Mouse (Mus musculus): ENCODE measurements around the gene Gm10300. TPM values are rescaled to one million over a fixed set of nuclear protein-coding genes. Genes with fewer than 3 reads are reported as not detected.

The Gm10300 gene
- 0.02 TPM for polyA plus RNA-seq (2012; fragmentation: generic; extraction: Trizol)

DNA sequence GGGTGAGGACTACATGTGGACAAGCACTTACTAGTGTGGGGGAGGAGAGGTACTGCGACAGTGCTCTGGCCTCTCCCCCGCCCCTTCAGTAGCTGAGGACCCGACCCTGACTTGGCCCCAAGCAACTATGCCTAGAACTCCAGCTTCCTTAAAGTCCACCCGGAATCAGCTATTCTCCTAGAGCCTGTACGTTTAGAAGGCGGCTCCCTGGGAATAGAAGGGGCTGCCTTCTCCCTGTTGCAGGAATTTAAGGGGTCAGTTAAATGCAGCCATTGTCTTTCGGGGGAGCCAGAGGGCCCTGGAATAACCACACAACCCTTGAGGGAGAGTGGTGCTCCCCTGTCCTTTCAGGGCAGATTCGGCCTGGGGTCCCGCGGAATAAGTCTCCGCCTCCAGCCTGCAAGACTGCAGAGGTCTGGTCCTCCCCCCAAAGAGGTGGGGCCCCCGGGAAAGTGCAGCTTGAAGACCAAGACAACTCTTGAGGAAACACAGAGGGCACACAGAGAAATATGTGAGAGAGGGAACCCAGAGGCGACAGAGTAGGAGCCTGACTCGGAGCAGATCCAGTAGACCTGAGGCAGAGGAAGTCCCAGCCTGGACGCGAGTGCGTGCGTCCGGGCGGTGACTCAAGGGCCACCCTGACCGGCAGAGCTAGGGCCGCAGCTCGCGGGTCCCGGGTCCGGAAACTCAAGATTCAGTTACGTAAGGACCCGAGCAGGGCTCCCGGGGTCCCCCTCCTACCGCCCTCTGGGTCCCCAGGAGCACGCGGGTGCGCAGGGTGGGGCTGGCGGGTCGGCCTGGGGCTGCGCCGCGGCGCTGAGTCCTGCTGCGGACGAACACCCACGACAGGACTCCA lies at the start of gene Gm10300:
Gene Gm10300 (plus strand): TSS at position 621 of the 856 bp plus-strand sequence.
- no peak for TF ChIP-seq USF1 (IDR thresholded peaks at IDR 0.05; ENCODE audit: low read depth)
- no peak for TF ChIP-seq MYOD1 (IDR thresholded peaks at IDR 0.05; ENCODE audit: control insufficient read depth in 1 of 3, insufficient read length in 2 of 3, low read depth in 2 of 3)
- no peak for TF ChIP-seq CEBPB (IDR thresholded peaks at IDR 0.05; ENCODE audit: insufficient read depth, poor library complexity, severe bottlenecking)
- no peak for TF ChIP-seq E2F4 (IDR thresholded peaks at IDR 0.05; ENCODE audit: insufficient read depth)
- no peak for TF ChIP-seq MYOG (IDR thresholded peaks at IDR 0.05; ENCODE audit: control insufficient read depth in 1 of 3, insufficient read depth in 1 of 3, insufficient read length in 2 of 3, low read depth in 2 of 3)
- no peak for TF ChIP-seq TCF3 (IDR thresholded peaks at IDR 0.05; ENCODE audit: insufficient read length, low read depth)
- no peak for TF ChIP-seq POLR2AphosphoS2 (IDR thresholded peaks at IDR 0.05; ENCODE audit: insufficient read length, low read depth)
- TF ChIP-seq POLR2A (IDR thresholded peaks at IDR 0.05; ENCODE audit: insufficient read length, low read depth), result no peak
- TF ChIP-seq TCF12 (IDR thresholded peaks at IDR 0.05; ENCODE audit: insufficient read depth, poor library complexity, severe bottlenecking), result no peak
- no peak for TF ChIP-seq SRF (IDR thresholded peaks at IDR 0.05; ENCODE audit: control insufficient read depth, insufficient read length, low read depth)
- no peak for TF ChIP-seq REST (IDR thresholded peaks at IDR 0.05; ENCODE audit: insufficient read depth, insufficient read length)
- TF ChIP-seq MAX (IDR thresholded peaks at IDR 0.05; ENCODE audit: low read depth), result no peak
- H3K27me3 ChIP-seq (ENCODE audit: control insufficient read depth, insufficient read depth, insufficient read length), result no peaks in the 10 kb centered on the region
- no peaks in the 10 kb centered on the region for H3K36me3 ChIP-seq (ENCODE audit: control insufficient read depth, insufficient read depth)
- peak within 1 kb of the TSS; percentile 44 for H3K4me3 ChIP-seq
- H3ac ChIP-seq (ENCODE audit: control insufficient read depth, insufficient read length), result peak within 1 kb of the TSS; percentile 34
- H3K79me2 ChIP-seq (ENCODE audit: control insufficient read depth, insufficient read depth), result no peaks in the 10 kb centered on the region
- peak within 1 kb of the TSS; percentile 92 for H3K4me2 ChIP-seq (ENCODE audit: low read depth)

DNA sequence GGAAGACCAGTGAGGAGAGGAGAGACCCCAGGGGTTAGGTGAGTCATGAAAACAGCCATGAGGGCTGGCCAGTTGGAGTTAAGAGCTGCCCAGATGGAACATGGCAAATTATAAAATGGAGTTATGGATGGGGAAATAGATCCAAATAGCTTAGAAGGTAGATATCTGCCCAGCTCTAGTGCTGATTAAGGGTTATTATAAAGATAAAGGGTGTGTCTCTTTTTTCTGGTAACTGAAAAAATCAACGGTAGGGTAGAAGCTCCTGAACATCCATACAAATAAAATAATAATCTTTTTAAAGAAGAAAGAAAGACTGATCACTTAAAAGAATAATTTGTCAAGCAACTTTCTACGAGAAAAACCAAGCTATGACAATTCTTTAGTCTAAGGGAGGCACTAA lies 49.2 kb upstream of the Gm10300 start:
- TF ChIP-seq REST (IDR thresholded peaks at IDR 0.05; ENCODE audit: insufficient read depth, insufficient read length) (no peak), POLR2A (IDR thresholded peaks at IDR 0.05; ENCODE audit: insufficient read length, low read depth) (no peak), TCF12 (IDR thresholded peaks at IDR 0.05; ENCODE audit: insufficient read depth, poor library complexity, severe bottlenecking) (no peak), MYOD1 (IDR thresholded peaks at IDR 0.05; ENCODE audit: control insufficient read depth in 1 of 3, insufficient read length in 2 of 3, low read depth in 2 of 3) (no peak), TCF3 (IDR thresholded peaks at IDR 0.05; ENCODE audit: insufficient read length, low read depth) (no peak), SRF (IDR thresholded peaks at IDR 0.05; ENCODE audit: control insufficient read depth, insufficient read length, low read depth) (no peak), CEBPB (IDR thresholded peaks at IDR 0.05; ENCODE audit: insufficient read depth, poor library complexity, severe bottlenecking) (no peak)
- no peak overlapping the region for H3K4me3 ChIP-seq
- no peak overlapping the region for H3K4me2 ChIP-seq (ENCODE audit: low read depth)
- no peaks in the 10 kb centered on the region for H3K27me3 ChIP-seq (ENCODE audit: control insufficient read depth, insufficient read depth, insufficient read length)
- H3K79me2 ChIP-seq (ENCODE audit: control insufficient read depth, insufficient read depth), result no peaks in the 10 kb centered on the region
- no peaks in the 10 kb centered on the region for H3K36me3 ChIP-seq (ENCODE audit: control insufficient read depth, insufficient read depth)
- H3ac ChIP-seq (ENCODE audit: control insufficient read depth, insufficient read length), result no peak overlapping the region

DNA sequence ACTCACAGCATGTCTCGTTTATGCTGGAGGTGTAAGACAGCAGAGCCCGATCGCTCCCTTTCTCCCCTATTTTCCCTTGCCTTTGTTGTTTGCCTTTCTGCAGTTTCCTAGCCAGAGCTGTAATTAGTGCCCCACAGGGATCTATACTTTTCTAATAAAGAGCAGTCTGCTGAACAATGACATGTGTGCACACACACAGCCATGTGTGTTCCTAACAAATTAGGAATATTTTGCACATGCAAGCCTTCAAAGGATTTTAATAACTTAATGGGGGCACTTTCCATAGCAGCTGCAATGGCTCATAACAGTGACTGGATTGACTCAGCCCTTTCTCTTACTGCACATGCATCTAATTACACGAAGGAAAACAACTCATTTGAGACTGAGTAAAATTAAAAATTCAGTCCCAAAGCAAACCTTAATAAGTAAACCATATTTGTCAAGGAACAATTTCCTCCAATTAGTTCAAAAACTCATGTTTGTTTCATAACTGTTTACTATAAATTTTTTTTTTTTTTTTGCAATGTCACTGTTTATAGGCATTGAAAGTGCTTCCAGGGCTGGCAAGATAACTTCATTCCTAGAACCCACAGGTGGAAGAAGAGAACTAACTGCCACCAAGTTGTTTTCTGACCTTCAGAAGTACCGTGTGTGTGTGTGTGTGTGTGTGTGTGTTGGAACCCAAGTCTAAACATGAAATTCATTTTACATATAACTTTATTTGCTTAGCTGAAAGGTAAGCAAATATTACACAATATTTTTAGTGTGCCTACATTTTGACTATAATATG lies 48.6 kb upstream of the Gm10300 start:
- Histone ChIP-seq H3K4me2 (ENCODE audit: low read depth) (no peak overlapping the region), H3K36me3 (ENCODE audit: control insufficient read depth, insufficient read depth) (no peaks in the 10 kb centered on the region), H3K27me3 (ENCODE audit: control insufficient read depth, insufficient read depth, insufficient read length) (no peaks in the 10 kb centered on the region), H3K4me3 (no peak overlapping the region), H3ac (ENCODE audit: control insufficient read depth, insufficient read length) (no peak overlapping the region), H3K79me2 (ENCODE audit: control insufficient read depth, insufficient read depth) (no peaks in the 10 kb centered on the region)
- TF ChIP-seq CEBPB (IDR thresholded peaks at IDR 0.05; ENCODE audit: insufficient read depth, poor library complexity, severe bottlenecking) (no peak), MAX (IDR thresholded peaks at IDR 0.05; ENCODE audit: low read depth) (no peak), USF1 (IDR thresholded peaks at IDR 0.05; ENCODE audit: low read depth) (no peak), MYOG (IDR thresholded peaks at IDR 0.05; ENCODE audit: control insufficient read depth in 1 of 3, insufficient read depth in 1 of 3, insufficient read length in 2 of 3, low read depth in 2 of 3) (no peak), E2F4 (IDR thresholded peaks at IDR 0.05; ENCODE audit: insufficient read depth) (no peak), POLR2AphosphoS2 (IDR thresholded peaks at IDR 0.05; ENCODE audit: insufficient read length, low read depth) (no peak), SRF (IDR thresholded peaks at IDR 0.05; ENCODE audit: control insufficient read depth, insufficient read length, low read depth) (no peak), REST (IDR thresholded peaks at IDR 0.05; ENCODE audit: insufficient read depth, insufficient read length) (no peak), TCF3 (IDR thresholded peaks at IDR 0.05; ENCODE audit: insufficient read length, low read depth) (no peak), TCF12 (IDR thresholded peaks at IDR 0.05; ENCODE audit: insufficient read depth, poor library complexity, severe bottlenecking) (no peak), MYOD1 (IDR thresholded peaks at IDR 0.05; ENCODE audit: control insufficient read depth in 1 of 3, insufficient read length in 2 of 3, low read depth in 2 of 3) (no peak), POLR2A (IDR thresholded peaks at IDR 0.05; ENCODE audit: insufficient read length, low read depth) (no peak)

GRCm38 (mm10) chr4:132027167-132027566 lies 47.3 kb upstream of the Gm10300 start:
- no peaks in the 10 kb centered on the region for H3K79me2 ChIP-seq (ENCODE audit: control insufficient read depth, insufficient read depth)
- H3K27me3 ChIP-seq (ENCODE audit: control insufficient read depth, insufficient read depth, insufficient read length), result no peaks in the 10 kb centered on the region
- TF ChIP-seq REST (IDR thresholded peaks at IDR 0.05; ENCODE audit: insufficient read depth, insufficient read length), result no peak
- no peak for TF ChIP-seq CEBPB (IDR thresholded peaks at IDR 0.05; ENCODE audit: insufficient read depth, poor library complexity, severe bottlenecking)
- TF ChIP-seq MYOG (IDR thresholded peaks at IDR 0.05; ENCODE audit: control insufficient read depth in 1 of 3, insufficient read depth in 1 of 3, insufficient read length in 2 of 3, low read depth in 2 of 3), result no peak
- no peak for TF ChIP-seq TCF3 (IDR thresholded peaks at IDR 0.05; ENCODE audit: insufficient read length, low read depth)
- no peak for TF ChIP-seq E2F4 (IDR thresholded peaks at IDR 0.05; ENCODE audit: insufficient read depth)
- TF ChIP-seq MYOD1 (IDR thresholded peaks at IDR 0.05; ENCODE audit: control insufficient read depth in 1 of 3, insufficient read length in 2 of 3, low read depth in 2 of 3), result no peak
- TF ChIP-seq TCF12 (IDR thresholded peaks at IDR 0.05; ENCODE audit: insufficient read depth, poor library complexity, severe bottlenecking), result no peak
- TF ChIP-seq SRF (IDR thresholded peaks at IDR 0.05; ENCODE audit: control insufficient read depth, insufficient read length, low read depth), result no peak
- no peak for TF ChIP-seq POLR2AphosphoS2 (IDR thresholded peaks at IDR 0.05; ENCODE audit: insufficient read length, low read depth)
- no peak for TF ChIP-seq MAX (IDR thresholded peaks at IDR 0.05; ENCODE audit: low read depth)
- TF ChIP-seq POLR2A (IDR thresholded peaks at IDR 0.05; ENCODE audit: insufficient read length, low read depth), result no peak
- TF ChIP-seq USF1 (IDR thresholded peaks at IDR 0.05; ENCODE audit: low read depth), result no peak
- H3ac ChIP-seq (ENCODE audit: control insufficient read depth, insufficient read length), result no peak overlapping the region
- no peaks in the 10 kb centered on the region for H3K36me3 ChIP-seq (ENCODE audit: control insufficient read depth, insufficient read depth)
- no peak overlapping the region for H3K4me2 ChIP-seq (ENCODE audit: low read depth)
- no peak overlapping the region for H3K4me3 ChIP-seq

All from myocyte (in vitro differentiated cells).